Mouse (Mus musculus) kidney, embryonic 14.5 days (tissue): Measurements from ENCODE around the gene Mlph. TPM values are rescaled to one million over a fixed set of nuclear protein-coding genes. Genes with fewer than 3 reads are reported as not detected.
A peak's percentile ranks its signal among the peaks of the same experiment; 100 is the strongest.

Experiments used
- ATAC-seq: fragments of 200-750 bp; cut with Nextera tagmentation; 2 replicates; pipeline ENCODE4 v1.8.0; 2017; ENCODE audit warnings: moderate number of reproducible peaks, mild to moderate bottlenecking, moderate TSS enrichment, moderate library complexity; ENCODE audit not compliant: low FRiP score, low TSS enrichment
- H3K27ac ChIP-seq: fragments of 300-500 bp; sonication (generic); 2 replicates; pipeline ENCODE4 v1.5.1; 2014; ENCODE audit warnings: low read depth, mild to moderate bottlenecking, low read length, moderate library complexity, mixed read lengths
- H3K27me3 ChIP-seq: fragments of 300-500 bp; sonication (generic); 2 replicates; pipeline ENCODE4 v1.6.1; 2014; ENCODE audit warnings: mild to moderate bottlenecking, low read length; ENCODE audit not compliant: control insufficient read depth, insufficient read depth
- H3K36me3 ChIP-seq: fragments of 300-500 bp; sonication (generic); 2 replicates; pipeline ENCODE4 v1.6.1; 2014; ENCODE audit warnings: low read length, mixed read lengths; ENCODE audit not compliant: control insufficient read depth, insufficient read depth
- H3K4me1 ChIP-seq: fragments of 300-500 bp; sonication (generic); 2 replicates; pipeline ENCODE4 v1.6.1; 2014; ENCODE audit warnings: low read length, mixed read lengths; ENCODE audit not compliant: control insufficient read depth, insufficient read depth
- H3K4me2 ChIP-seq: fragments of 300-500 bp; sonication (generic); replicated peaks from 2 replicates; pipeline ENCODE4 v1.6.1; 2014; ENCODE audit warnings: low read depth, mild to moderate bottlenecking, low read length
- H3K4me3 ChIP-seq: fragments of 300-500 bp; sonication (generic); 2 replicates; pipeline ENCODE4 v1.5.1; 2014; ENCODE audit warnings: mild to moderate bottlenecking, low read length
- H3K9ac ChIP-seq: fragments of 300-500 bp; sonication (generic); 2 replicates; pipeline ENCODE4 v1.6.1; 2014; ENCODE audit warnings: low read depth, mild to moderate bottlenecking, low read length, moderate library complexity
- H3K9me3 ChIP-seq: fragments of 300-500 bp; sonication (generic); 2 replicates; pipeline ENCODE4 v1.6.1; 2016; ENCODE audit warnings: low read length; ENCODE audit not compliant: control insufficient read depth
- WGBS: fragments of 180-500 bp; shearing (Covaris S2); extraction: QIAGEN DNeasy Blood & Tissue Kit; methylation state at CpG from one replicate; pipeline ENCODE4 v1.1.7; 2014; 5-methylcytosine and 5-hydroxymethylcytosine counted together
- polyA plus RNA-seq: library from polyadenylated mRNA; unstranded; fragments of >200 nt; fragmentation: Nextera tagmentation; extraction: Ambion mirVana; gene quantifications from 2 replicates; pipeline ENCODE4 v1.2.1, GENCODE M21; 2014

The Mlph gene
- 0.61 TPM in 1 of 2 replicates, not detected in the other for polyA plus RNA-seq

GRCm38 (mm10) chr1:90914948-90915569, at the start of gene Mlph:
Gene Mlph (plus strand): TSS chr1:90915085.
- Histone ChIP-seq H3K9me3 (peaks cover 11% of the 10 kb centered on the region), H3K27ac (no peak within 1 kb of the TSS), H3K4me1 (peaks cover 11% of the 10 kb centered on the region; the same call in 1 of the 2 replicates), H3K27me3 (no peaks in the 10 kb centered on the region; the same call in 1 of the 2 replicates), H3K36me3 (no peaks in the 10 kb centered on the region), H3K4me3 (peak within 1 kb of the TSS; percentile 17; the same call in 1 of the 2 replicates), H3K9ac (no peak within 1 kb of the TSS), H3K4me2 (peak within 1 kb of the TSS; percentile 42)
- WGBS = 15% methylated on average over 18 of the region's 18 CpGs
- ATAC-seq = no peak

- ATAC-seq = no peak; the same call in 1 of the 2 replicates
- WGBS = 58% methylated on average over 7 of the region's 7 CpGs
- Histone ChIP-seq H3K4me3 (no peak overlapping the region), H3K27ac (no peak overlapping the region), H3K9ac (no peak overlapping the region), H3K36me3 (no peaks in the 10 kb centered on the region), H3K9me3 (no peaks in the 10 kb centered on the region), H3K27me3 (no peaks in the 10 kb centered on the region), H3K4me1 (no peaks in the 10 kb centered on the region), H3K4me2 (no peak overlapping the region)
Observed at GRCm38 (mm10) chr1:90866734-90867133, 48.2 kb upstream of the Mlph start.

- no peak for ATAC-seq
- H3K4me1 ChIP-seq = no peaks in the 10 kb centered on the region
- 56% methylated on average over 2 of the region's 2 CpGs for WGBS
Observed at GRCm38 (mm10) chr1:90870581-90870980, 44.3 kb upstream of the Mlph start.

GRCm38 (mm10) chr1:90875371-90875770, 39.5 kb upstream of the Mlph start:
- WGBS = 88% methylated on average over 8 of the region's 8 CpGs
- no peaks in the 10 kb centered on the region for H3K36me3 ChIP-seq
- no peaks in the 10 kb centered on the region for H3K9me3 ChIP-seq
- H3K27me3 ChIP-seq = no peaks in the 10 kb centered on the region
- no peak overlapping the region for H3K9ac ChIP-seq
- no peak overlapping the region for H3K4me3 ChIP-seq
- H3K4me1 ChIP-seq = no peaks in the 10 kb centered on the region
- H3K4me2 ChIP-seq = no peak overlapping the region
- H3K27ac ChIP-seq = no peak overlapping the region
- ATAC-seq = no peak

More at GRCm38 (mm10) chr1:90870581-90870980, 44.3 kb upstream of the Mlph start:
- no peak overlapping the region for H3K4me2 ChIP-seq
- no peak overlapping the region for H3K9ac ChIP-seq
- H3K27ac ChIP-seq = no peak overlapping the region
- H3K4me3 ChIP-seq = no peak overlapping the region
- no peaks in the 10 kb centered on the region for H3K9me3 ChIP-seq
- no peaks in the 10 kb centered on the region for H3K27me3 ChIP-seq
- no peaks in the 10 kb centered on the region for H3K36me3 ChIP-seq

- H3K9me3 ChIP-seq = no peaks in the 10 kb centered on the region
- no peak overlapping the region for H3K9ac ChIP-seq
- H3K36me3 ChIP-seq = no peaks in the 10 kb centered on the region
- WGBS = 46% methylated on average over 2 of the region's 2 CpGs
- no peak overlapping the region for H3K27ac ChIP-seq
- no peaks in the 10 kb centered on the region for H3K4me1 ChIP-seq
- H3K4me3 ChIP-seq = no peak overlapping the region
- H3K4me2 ChIP-seq = no peak overlapping the region
- H3K27me3 ChIP-seq = no peaks in the 10 kb centered on the region
- ATAC-seq = no peak
Observed at GRCm38 (mm10) chr1:90875961-90876360, 38.9 kb upstream of the Mlph start.

- H3K9me3 ChIP-seq = no peaks in the 10 kb centered on the region
- H3K9ac ChIP-seq = no peak overlapping the region
- 63% methylated on average over 5 of the region's 5 CpGs for WGBS
- no peak overlapping the region for H3K4me3 ChIP-seq
- no peak overlapping the region for H3K4me2 ChIP-seq
- no peaks in the 10 kb centered on the region for H3K36me3 ChIP-seq
- H3K4me1 ChIP-seq = no peaks in the 10 kb centered on the region
- no peak for ATAC-seq
- H3K27ac ChIP-seq = no peak overlapping the region
- no peaks in the 10 kb centered on the region for H3K27me3 ChIP-seq
Observed at GRCm38 (mm10) chr1:90876486-90877270, 38.2 kb upstream of the Mlph start.

GRCm38 (mm10) chr1:90885771-90886460, 29.0 kb upstream of the Mlph start:
- WGBS = 48% methylated on average over 6 of the region's 6 CpGs
- peaks cover under 1% of the 10 kb centered on the region; the same call in 1 of the 2 replicates for H3K9me3 ChIP-seq
- no peaks in the 10 kb centered on the region for H3K4me1 ChIP-seq
- H3K4me3 ChIP-seq = no peak overlapping the region
- no peaks in the 10 kb centered on the region for H3K36me3 ChIP-seq
- H3K27ac ChIP-seq = no peak overlapping the region
- ATAC-seq = no peak
- H3K27me3 ChIP-seq = no peaks in the 10 kb centered on the region
- H3K4me2 ChIP-seq = no peak overlapping the region
- no peak overlapping the region for H3K9ac ChIP-seq

- peaks cover 4% of the 10 kb centered on the region; the same call in 1 of the 2 replicates for H3K9me3 ChIP-seq
- ATAC-seq = no peak
Observed at GRCm38 (mm10) chr1:90894521-90894920, 20.4 kb upstream of the Mlph start.

More at GRCm38 (mm10) chr1:90894521-90894920, 20.4 kb upstream of the Mlph start:
- Histone ChIP-seq H3K4me2 (no peak overlapping the region), H3K27me3 (no peaks in the 10 kb centered on the region), H3K36me3 (no peaks in the 10 kb centered on the region), H3K27ac (no peak overlapping the region), H3K4me3 (no peak overlapping the region), H3K4me1 (0 out of 2 replicates have a peak, but pooled peaks cover 5% of the 10 kb centered on the region), H3K9ac (no peak overlapping the region)
- WGBS = 56% methylated on average over 3 of the region's 3 CpGs
